Mouse (Mus musculus): ENCODE results near the gene Pex11g. TPM values are rescaled to one million over a fixed set of nuclear protein-coding genes. Genes with fewer than 3 reads are reported as not detected.

Gene Pex11g
- polyA plus RNA-seq, 1 experiment from 2014 or later = 1.9 TPM

DNA sequence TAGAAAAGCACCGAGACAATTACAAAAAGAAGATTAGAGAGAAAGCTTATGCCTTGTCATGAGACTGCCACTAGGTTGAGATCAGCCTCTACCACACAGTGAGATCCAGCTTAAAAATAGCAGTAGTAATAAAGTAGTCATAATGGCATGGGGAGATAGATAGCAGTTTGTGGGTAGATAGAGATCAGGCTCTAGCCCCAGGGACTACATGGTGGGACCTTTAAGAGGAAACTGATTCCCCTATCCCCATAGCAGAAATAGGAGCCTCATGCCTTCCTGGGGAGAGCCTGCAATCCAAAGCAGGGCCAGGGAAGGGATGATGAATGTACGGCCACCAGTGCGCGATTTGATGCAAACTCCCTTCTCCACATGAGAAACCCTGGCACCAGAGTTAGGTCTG, 52.2 kb downstream of the Pex11g start:
- H3K4me2 ChIP-seq (ENCODE audit: low read length) = no peak overlapping the region
- H3K36me3 ChIP-seq (ENCODE audit: control insufficient read depth, insufficient read depth, low read length) = no peaks in the 10 kb centered on the region
- no peak overlapping the region for H3K4me3 ChIP-seq (ENCODE audit: low read depth, low read length)
- H3K27me3 ChIP-seq (replicated peaks; ENCODE audit: control insufficient read depth, insufficient read depth, low read length) = no peaks in the 10 kb centered on the region
- no peak for ATAC-seq
- H3K4me1 ChIP-seq (ENCODE audit: control insufficient read depth, insufficient read depth, low read length) = peaks cover 23% of the 10 kb centered on the region
- no peaks in the 10 kb centered on the region for H3K9me3 ChIP-seq (replicated peaks; ENCODE audit: control insufficient read depth, low read length)
- no peak overlapping the region for H3K27ac ChIP-seq (ENCODE audit: low read depth, low read length)
- WGBS = 59% methylated on average over 4 of the region's 4 CpGs
- DNase-seq (ENCODE audit: low spot score) = no peak
- H3K9ac ChIP-seq (ENCODE audit: low read length) = no peak overlapping the region

DNA sequence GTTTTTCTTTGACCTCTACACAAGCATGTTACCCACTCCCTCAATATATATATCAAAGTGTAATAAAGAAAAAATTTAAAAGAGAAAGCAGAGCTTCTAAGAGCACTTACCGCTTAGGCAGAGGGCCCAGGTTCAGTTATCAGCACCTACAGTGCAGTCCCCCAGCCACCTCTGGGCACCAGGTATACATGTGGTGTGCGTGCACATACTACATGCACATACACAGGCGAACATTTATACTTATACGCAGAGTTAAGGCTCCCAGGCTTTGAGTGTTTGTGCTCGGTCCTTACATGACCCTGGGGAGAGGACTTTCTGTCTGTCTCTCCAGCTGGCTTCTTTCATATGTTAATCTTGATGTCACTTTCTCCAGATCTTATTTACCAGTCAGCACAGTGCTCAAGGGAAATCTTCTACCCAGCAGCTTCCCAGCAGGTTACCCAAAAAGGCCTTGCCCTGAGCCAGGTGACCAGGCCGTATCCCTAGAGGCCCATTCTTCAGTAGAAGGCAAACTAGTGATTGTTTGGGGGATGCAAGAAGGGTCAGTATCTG, 52.8 kb downstream of the Pex11g start:
- 47% methylated on average over 6 of the region's 6 CpGs for WGBS
- no peak overlapping the region for H3K27ac ChIP-seq (ENCODE audit: low read depth, low read length)
- no peak overlapping the region for H3K4me2 ChIP-seq (ENCODE audit: low read length)
- no peaks in the 10 kb centered on the region for H3K36me3 ChIP-seq (ENCODE audit: control insufficient read depth, insufficient read depth, low read length)
- ATAC-seq (0 out of 2 replicates have a peak, but pooled peaks have one; percentile 19), DNase-seq (ENCODE audit: low spot score) (no peak)
- H3K4me3 ChIP-seq (ENCODE audit: low read depth, low read length) = no peak overlapping the region
- no peak overlapping the region for H3K9ac ChIP-seq (ENCODE audit: low read length)
- H3K4me1 ChIP-seq (ENCODE audit: control insufficient read depth, insufficient read depth, low read length) = peaks cover 23% of the 10 kb centered on the region
- no peaks in the 10 kb centered on the region for H3K27me3 ChIP-seq (replicated peaks; ENCODE audit: control insufficient read depth, insufficient read depth, low read length)
- H3K9me3 ChIP-seq (replicated peaks; ENCODE audit: control insufficient read depth, low read length) = no peaks in the 10 kb centered on the region

DNA sequence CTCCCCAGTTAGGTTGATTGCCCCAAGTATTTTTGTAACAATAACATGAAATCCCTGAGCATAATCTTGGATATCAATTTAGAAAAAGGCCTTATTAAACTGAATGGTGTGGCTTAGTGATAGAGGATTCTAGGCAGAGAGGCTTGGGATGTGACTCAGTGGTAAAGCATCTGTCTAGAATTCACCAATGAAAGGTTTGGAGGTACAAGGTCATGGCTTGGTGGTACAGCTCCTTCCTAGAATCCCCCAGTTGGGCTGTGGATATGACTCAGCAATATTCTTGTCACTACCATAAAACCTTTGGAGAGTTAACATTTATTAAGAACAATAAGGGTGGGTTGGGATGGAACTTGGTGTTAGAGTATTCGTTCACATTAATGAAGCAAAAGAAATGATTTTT, 54.7 kb downstream of the Pex11g start:
- DNase-seq (ENCODE audit: low spot score) = no peak
- WGBS = 96% methylated on average over 1 of the region's 1 CpGs

DNA sequence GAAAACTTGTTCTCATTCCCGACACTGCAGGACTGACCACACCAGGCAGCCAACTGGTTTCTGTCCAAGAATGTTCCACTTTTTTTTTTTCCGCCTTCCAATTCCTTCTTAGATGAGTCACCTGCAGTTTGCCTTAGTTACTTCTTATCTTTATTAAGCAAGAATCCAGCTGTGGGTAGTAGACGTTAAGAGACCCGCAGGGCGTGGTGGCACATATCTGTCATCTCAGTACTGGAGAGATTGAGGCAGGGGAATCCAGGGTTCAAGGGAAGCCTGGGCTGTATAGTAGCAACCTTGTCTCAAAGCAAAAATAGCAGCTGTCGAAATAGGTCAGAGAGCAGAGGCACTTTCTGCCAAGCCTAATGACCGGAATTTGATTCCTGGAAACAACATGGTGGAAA, 55.6 kb downstream of the Pex11g start:
- 96% methylated on average over 7 of the region's 7 CpGs for WGBS
- H3K27ac ChIP-seq (ENCODE audit: low read depth, low read length) = no peak overlapping the region
- no peaks in the 10 kb centered on the region for H3K36me3 ChIP-seq (ENCODE audit: control insufficient read depth, insufficient read depth, low read length)
- H3K4me3 ChIP-seq (ENCODE audit: low read depth, low read length) = no peak overlapping the region
- H3K4me2 ChIP-seq (ENCODE audit: low read length) = no peak overlapping the region
- H3K4me1 ChIP-seq (ENCODE audit: control insufficient read depth, insufficient read depth, low read length) = peaks cover 13% of the 10 kb centered on the region
- DNase-seq (ENCODE audit: low spot score) (no peak), ATAC-seq (no peak)
- H3K9ac ChIP-seq (ENCODE audit: low read length) = no peak overlapping the region
- H3K9me3 ChIP-seq (replicated peaks; ENCODE audit: control insufficient read depth, low read length) = no peaks in the 10 kb centered on the region
- H3K27me3 ChIP-seq (replicated peaks; ENCODE audit: control insufficient read depth, insufficient read depth, low read length) = no peaks in the 10 kb centered on the region

More for the DNA sequence above, 54.7 kb downstream of the Pex11g start:
- H3K9me3 ChIP-seq (replicated peaks; ENCODE audit: control insufficient read depth, low read length) = no peaks in the 10 kb centered on the region
- no peak for ATAC-seq
- H3K4me3 ChIP-seq (ENCODE audit: low read depth, low read length) = no peak overlapping the region
- H3K4me2 ChIP-seq (ENCODE audit: low read length) = no peak overlapping the region
- H3K9ac ChIP-seq (ENCODE audit: low read length) = no peak overlapping the region
- no peak overlapping the region for H3K27ac ChIP-seq (ENCODE audit: low read depth, low read length)
- H3K27me3 ChIP-seq (replicated peaks; ENCODE audit: control insufficient read depth, insufficient read depth, low read length) = no peaks in the 10 kb centered on the region
- H3K4me1 ChIP-seq (ENCODE audit: control insufficient read depth, insufficient read depth, low read length) = peaks cover 23% of the 10 kb centered on the region
- no peaks in the 10 kb centered on the region for H3K36me3 ChIP-seq (ENCODE audit: control insufficient read depth, insufficient read depth, low read length)

DNA sequence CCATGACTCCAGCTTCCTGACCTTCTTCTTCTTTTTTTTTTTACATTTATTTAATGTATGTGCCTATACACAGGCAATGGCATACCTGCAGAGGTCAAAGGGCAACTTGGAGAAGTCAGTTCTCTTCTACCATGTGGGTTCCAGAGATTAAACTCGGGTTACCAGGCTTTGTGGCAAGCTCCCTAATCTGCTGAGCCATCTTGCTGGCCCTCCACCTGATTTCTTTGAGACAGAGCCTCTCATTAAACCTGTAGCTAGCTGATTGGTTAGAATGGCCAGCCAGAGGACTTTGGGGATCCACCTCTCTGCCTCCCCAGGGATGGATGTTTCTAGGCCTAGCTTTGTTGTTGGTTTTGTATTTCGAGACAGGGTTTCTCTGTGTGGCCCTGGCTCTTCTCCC, 56.4 kb downstream of the Pex11g start:
- Histone ChIP-seq H3K4me3 (ENCODE audit: low read depth, low read length) (no peak overlapping the region), H3K36me3 (ENCODE audit: control insufficient read depth, insufficient read depth, low read length) (no peaks in the 10 kb centered on the region), H3K4me1 (ENCODE audit: control insufficient read depth, insufficient read depth, low read length) (peaks cover 8% of the 10 kb centered on the region), H3K9me3 (replicated peaks; ENCODE audit: control insufficient read depth, low read length) (no peaks in the 10 kb centered on the region), H3K27me3 (replicated peaks; ENCODE audit: control insufficient read depth, insufficient read depth, low read length) (no peaks in the 10 kb centered on the region), H3K4me2 (ENCODE audit: low read length) (no peak overlapping the region), H3K27ac (ENCODE audit: low read depth, low read length) (no peak overlapping the region), H3K9ac (ENCODE audit: low read length) (no peak overlapping the region)
- 68% methylated on average over 2 of the region's 2 CpGs for WGBS
- DNase-seq (ENCODE audit: low spot score) (no peak), ATAC-seq (no peak)

DNA sequence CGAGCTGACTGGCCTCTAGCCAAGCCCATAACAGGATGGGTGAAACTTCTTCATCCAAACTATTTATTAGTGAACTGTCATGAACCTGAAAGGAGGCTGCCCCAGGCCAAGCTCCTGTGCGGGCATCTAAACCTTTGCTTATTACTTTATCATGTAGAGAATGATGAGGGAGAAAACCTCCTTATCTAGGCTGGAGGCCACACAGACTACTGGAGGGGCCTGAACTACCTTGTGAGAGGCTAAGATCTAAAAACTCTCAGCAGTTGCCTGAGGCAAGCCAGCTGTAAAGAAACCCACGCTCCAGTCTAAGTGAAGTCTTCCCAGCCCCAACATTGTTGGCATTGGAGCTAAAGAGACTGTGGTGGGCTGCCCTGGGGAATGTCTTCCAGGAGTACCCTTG, 60.1 kb downstream of the Pex11g start:
- Histone ChIP-seq H3K4me1 (ENCODE audit: control insufficient read depth, insufficient read depth, low read length) (no peaks in the 10 kb centered on the region), H3K9ac (ENCODE audit: low read length) (no peak overlapping the region), H3K27ac (ENCODE audit: low read depth, low read length) (no peak overlapping the region), H3K4me2 (ENCODE audit: low read length) (no peak overlapping the region), H3K36me3 (ENCODE audit: control insufficient read depth, insufficient read depth, low read length) (no peaks in the 10 kb centered on the region), H3K27me3 (replicated peaks; ENCODE audit: control insufficient read depth, insufficient read depth, low read length) (no peaks in the 10 kb centered on the region), H3K4me3 (ENCODE audit: low read depth, low read length) (no peak overlapping the region), H3K9me3 (replicated peaks; ENCODE audit: control insufficient read depth, low read length) (no peaks in the 10 kb centered on the region)
- DNase-seq (ENCODE audit: low spot score) (no peak), ATAC-seq (no peak)
- WGBS = 92% methylated on average over 3 of the region's 3 CpGs

Other genes starting within 250 kb of the Pex11g start
- 33.6 and 50.9 TPM in 2 replicates for gene Insr, start 188.1 kb downstream of the Pex11g start, polyA plus RNA-seq (2014; fragmentation: Nextera tagmentation; extraction: Ambion mirVana)
- 0.28 TPM in 1 of 2 replicates, not detected in the other for gene A430078G23Rik, start 114.3 kb downstream of the Pex11g start, polyA plus RNA-seq (2014; fragmentation: Nextera tagmentation; extraction: Ambion mirVana)
- 8.6 and 11.5 TPM in 2 replicates for gene Arhgef18, start 74.7 kb downstream of the Pex11g start, polyA plus RNA-seq (2014; fragmentation: Nextera tagmentation; extraction: Ambion mirVana)
- gene Tex45, start 3.2 kb upstream of the Pex11g start, polyA plus RNA-seq (2014; fragmentation: Nextera tagmentation; extraction: Ambion mirVana) = 0.14 and 0.18 TPM in 2 replicates
- 66.2 and 66.5 TPM in 2 replicates for gene Zfp358, start 25.5 kb upstream of the Pex11g start, polyA plus RNA-seq (2014; fragmentation: Nextera tagmentation; extraction: Ambion mirVana)
- 50.5 and 52.2 TPM in 2 replicates for gene Mcoln1, start 32.8 kb upstream of the Pex11g start, polyA plus RNA-seq (2014; fragmentation: Nextera tagmentation; extraction: Ambion mirVana)
- gene Pnpla6, start 47.7 kb upstream of the Pex11g start, polyA plus RNA-seq (2014; fragmentation: Nextera tagmentation; extraction: Ambion mirVana) = 16.7 and 20.7 TPM in 2 replicates
- 0.54 and 1.3 TPM in 2 replicates for gene C330021F23Rik, start 100.3 kb upstream of the Pex11g start, polyA plus RNA-seq (2014; fragmentation: Nextera tagmentation; extraction: Ambion mirVana)
- gene Camsap3, start 119.6 kb upstream of the Pex11g start, polyA plus RNA-seq (2014; fragmentation: Nextera tagmentation; extraction: Ambion mirVana) = 25.9 and 32.5 TPM in 2 replicates
- gene Xab2, start 153.6 kb upstream of the Pex11g start, polyA plus RNA-seq (2014; fragmentation: Nextera tagmentation; extraction: Ambion mirVana) = 63.2 and 67.0 TPM in 2 replicates
- 95.7 and 99.8 TPM in 2 replicates for gene Pet100, start 153.9 kb upstream of the Pex11g start, polyA plus RNA-seq (2014; fragmentation: Nextera tagmentation; extraction: Ambion mirVana)
- 0.53 and 2.7 TPM in 2 replicates for gene Pcp2, start 157.9 kb upstream of the Pex11g start, polyA plus RNA-seq (2014; fragmentation: Nextera tagmentation; extraction: Ambion mirVana)
- 32.4 and 40.1 TPM in 2 replicates for gene Stxbp2, start 163.3 kb upstream of the Pex11g start, polyA plus RNA-seq (2014; fragmentation: Nextera tagmentation; extraction: Ambion mirVana)
- 0.26 and 0.32 TPM in 2 replicates for gene Retn, start 188.1 kb upstream of the Pex11g start, polyA plus RNA-seq (2014; fragmentation: Nextera tagmentation; extraction: Ambion mirVana)
- gene Mcemp1, start 198.1 kb upstream of the Pex11g start, polyA plus RNA-seq (2014; fragmentation: Nextera tagmentation; extraction: Ambion mirVana) = 0.23 TPM in 1 of 2 replicates, not detected in the other
- 13.1 and 13.2 TPM in 2 replicates for gene Fcor, start 204.7 kb upstream of the Pex11g start, polyA plus RNA-seq (2014; fragmentation: Nextera tagmentation; extraction: Ambion mirVana)
- 51.8 and 52.1 TPM in 2 replicates for gene Trappc5, start 208.6 kb upstream of the Pex11g start, polyA plus RNA-seq (2014; fragmentation: Nextera tagmentation; extraction: Ambion mirVana)
- 0.08 and 0.15 TPM in 2 replicates for gene Fcer2a, start 226.5 kb upstream of the Pex11g start, polyA plus RNA-seq (2014; fragmentation: Nextera tagmentation; extraction: Ambion mirVana)

All from forebrain, embryonic 14.5 days (tissue).